Mouse (Mus musculus): Measurements from ENCODE around the gene Tm9sf3.
"Not testable (repeated sequence)": the region's sequence is repeated elsewhere in the genome, so short reads cannot be mapped to it uniquely, and the experiment has no call there.

The Tm9sf3 gene

GRCm38 (mm10) chr19:41263630-41264295 is at the start of gene Tm9sf3:
Gene Tm9sf3 (minus strand): TSS chr19:41263997.
- peak; percentile 83 for DNase-seq (ENCODE audit: low spot score)

GRCm38 (mm10) chr19:41312587-41312986 is 48.8 kb upstream of the Tm9sf3 start:
- DNase-seq (ENCODE audit: low spot score), result not testable (repeated sequence)

GRCm38 (mm10) chr19:41312027-41312426 is 48.2 kb upstream of the Tm9sf3 start:
- DNase-seq (ENCODE audit: low spot score), result no peak

GRCm38 (mm10) chr19:41310971-41311703 is 47.3 kb upstream of the Tm9sf3 start:
- DNase-seq (ENCODE audit: low spot score), result peak; percentile 38

GRCm38 (mm10) chr19:41303933-41304332 is 40.1 kb upstream of the Tm9sf3 start:
- DNase-seq (ENCODE audit: low spot score), result no peak

- no peak for DNase-seq (ENCODE audit: low spot score)
These were observed 39.6 kb upstream of the Tm9sf3 start for GRCm38 (mm10) chr19:41303433-41303832.

GRCm38 (mm10) chr19:41301856-41302255 is 38.1 kb upstream of the Tm9sf3 start:
- DNase-seq (ENCODE audit: low spot score), result no peak

GRCm38 (mm10) chr19:41299446-41299845 is 35.6 kb upstream of the Tm9sf3 start:
- DNase-seq (ENCODE audit: low spot score), result no peak

- DNase-seq (ENCODE audit: low spot score), result peak; percentile 49
These were observed 27.3 kb upstream of the Tm9sf3 start for GRCm38 (mm10) chr19:41290952-41291619.

- DNase-seq (ENCODE audit: low spot score), result no peak
These were observed 24.8 kb upstream of the Tm9sf3 start for GRCm38 (mm10) chr19:41288568-41288967.

GRCm38 (mm10) chr19:41287224-41287623 is 23.4 kb upstream of the Tm9sf3 start:
- DNase-seq (ENCODE audit: low spot score), result no peak

- DNase-seq (ENCODE audit: low spot score), result peak; percentile 29
These were observed 20.7 kb upstream of the Tm9sf3 start for GRCm38 (mm10) chr19:41284515-41284914.

- no peak for DNase-seq (ENCODE audit: low spot score)
These were observed 18.9 kb upstream of the Tm9sf3 start for GRCm38 (mm10) chr19:41282718-41283117.

- no peak for DNase-seq (ENCODE audit: low spot score)
These were observed 18.4 kb upstream of the Tm9sf3 start for GRCm38 (mm10) chr19:41282216-41282615.

GRCm38 (mm10) chr19:41279724-41280244 is 16.0 kb upstream of the Tm9sf3 start:
- DNase-seq (ENCODE audit: low spot score), result no peak

- DNase-seq (ENCODE audit: low spot score), result no peak
These were observed 14.8 kb upstream of the Tm9sf3 start for GRCm38 (mm10) chr19:41278606-41279005.

- no peak for DNase-seq (ENCODE audit: low spot score)
These were observed 11.8 kb upstream of the Tm9sf3 start for GRCm38 (mm10) chr19:41275588-41275987.

- DNase-seq (ENCODE audit: low spot score), result no peak
These were observed 7.1 kb upstream of the Tm9sf3 start for GRCm38 (mm10) chr19:41270906-41271305.

GRCm38 (mm10) chr19:41270151-41270727 is 6.4 kb upstream of the Tm9sf3 start:
- DNase-seq (ENCODE audit: low spot score), result no peak

GRCm38 (mm10) chr19:41266251-41266901 is 2.6 kb upstream of the Tm9sf3 start:
- no peak for DNase-seq (ENCODE audit: low spot score)

GRCm38 (mm10) chr19:41264331-41264799 is 568 bp upstream of the Tm9sf3 start:
- no peak for DNase-seq (ENCODE audit: low spot score)
